Mouse (Mus musculus) lung, postnatal 0 days (tissue): ENCODE results near the gene Rnft2.

ENCODE experiments used
- CTCF ChIP-seq: IDR thresholded peaks from 2 replicates; pipeline ENCODE4 v1.5.1; 2016; ENCODE audit warnings: antibody characterized with exemption, mild to moderate bottlenecking
- EP300 ChIP-seq: IDR thresholded peaks from 2 replicates; pipeline ENCODE4 v1.6.1; 2016; ENCODE audit warnings: antibody characterized with exemption, mild to moderate bottlenecking, control low read depth

GRCm38 (mm10) chr5:118174310-118175009 lies 70.5 kb downstream of the Rnft2 start:
- TF ChIP-seq CTCF (no peak), EP300 (no peak)
